Mouse (Mus musculus): ENCODE results near the gene Chic2.

- TF ChIP-seq CTCF (IDR thresholded peaks at IDR 0.05; ENCODE audit: low read depth): no peak
- no peak for TF ChIP-seq EP300 (optimal IDR thresholded peaks at IDR 0.05)
Measured at GRCm38 (mm10) chr5:74980574-74980973, 64.0 kb downstream of the Chic2 start.
